Mouse (Mus musculus) embryonic facial prominence, embryonic 10.5 days (tissue): ENCODE measurements at regions not wholly inside any gene's neighbourhood (a gene's known extent, or its start where the extent isn't known, plus 50 kb on each side); places are given as distances from the start of the nearest gene placed in this dataset.
A peak's percentile ranks its signal among the peaks of the same experiment; 100 is the strongest.

Experiments used
- DNase-seq: peaks from one replicate; pipeline ENCODE4 v3.0.0-alpha.2; 2017; ENCODE audit warnings: low spot score
- H3K27ac ChIP-seq: fragments of 300-500 bp; sonication (generic); replicated peaks from 2 replicates; pipeline ENCODE4 v1.5.1; 2016; ENCODE audit warnings: mild to moderate bottlenecking
- H3K27me3 ChIP-seq: fragments of 300-500 bp; sonication (generic); replicated peaks from 2 replicates; pipeline ENCODE4 v1.6.1; 2016; ENCODE audit warnings: low read depth, mild to moderate bottlenecking; ENCODE audit not compliant: poor library complexity, severe bottlenecking
- H3K36me3 ChIP-seq: fragments of 300-500 bp; sonication (generic); replicated peaks from 2 replicates; pipeline ENCODE4 v1.6.1; 2016; ENCODE audit warnings: mild to moderate bottlenecking, moderate library complexity
- H3K4me1 ChIP-seq: fragments of 300-500 bp; sonication (generic); 2 replicates; pipeline ENCODE4 v1.6.1; 2016
- H3K4me3 ChIP-seq: fragments of 300-500 bp; sonication (generic); 2 replicates; pipeline ENCODE4 v1.5.1; 2016; ENCODE audit warnings: mild to moderate bottlenecking, moderate library complexity
- H3K9me3 ChIP-seq: fragments of 300-500 bp; sonication (generic); 2 replicates; pipeline ENCODE4 v1.6.1; 2016; ENCODE audit warnings: mild to moderate bottlenecking
- WGBS: fragments of 180-500 bp; shearing (Covaris S2); methylation state at CpG from one replicate; pipeline ENCODE4 v1.1.7; 2016; 5-methylcytosine and 5-hydroxymethylcytosine counted together

- Histone ChIP-seq H3K4me1 (no peaks in the 10 kb centered on the region), H3K36me3 (no peaks in the 10 kb centered on the region), H3K27me3 (no peaks in the 10 kb centered on the region), H3K4me3 (no peak overlapping the region), H3K27ac (no peak overlapping the region), H3K9me3 (no peaks in the 10 kb centered on the region)
- 82% methylated on average over 1 of the region's 1 CpGs for whole genome bisulfite sequencing
- DNase-seq, result no peak
These were observed 199.1 kb upstream of the Aldoart1 start for GRCm38 (mm10) chr4:73051511-73051910.

GRCm38 (mm10) chr4:73047804-73048203, 195.4 kb upstream of the Aldoart1 start:
- H3K4me1 ChIP-seq, result no peaks in the 10 kb centered on the region
- WGBS, result 58% methylated on average over 2 of the region's 2 CpGs
- H3K36me3 ChIP-seq, result no peaks in the 10 kb centered on the region
- no peaks in the 10 kb centered on the region for H3K27me3 ChIP-seq
- H3K9me3 ChIP-seq, result no peaks in the 10 kb centered on the region
- DNase-seq, result no peak
- no peak overlapping the region for H3K27ac ChIP-seq
- H3K4me3 ChIP-seq, result no peak overlapping the region

- Histone ChIP-seq H3K9me3 (no peaks in the 10 kb centered on the region), H3K4me3 (no peak overlapping the region), H3K4me1 (peaks cover 4% of the 10 kb centered on the region; the same call in 1 of the 2 replicates), H3K27me3 (no peaks in the 10 kb centered on the region), H3K27ac (no peak overlapping the region), H3K36me3 (no peaks in the 10 kb centered on the region)
- no peak for DNase-seq
- 31% methylated on average over 2 of the region's 2 CpGs for WGBS
These were observed 191.9 kb upstream of the Aldoart1 start for GRCm38 (mm10) chr4:73044356-73044755.

GRCm38 (mm10) chr4:73042672-73043071, 190.2 kb upstream of the Aldoart1 start:
- Histone ChIP-seq H3K27me3 (no peaks in the 10 kb centered on the region), H3K9me3 (no peaks in the 10 kb centered on the region), H3K4me1 (peaks cover 4% of the 10 kb centered on the region; the same call in 1 of the 2 replicates), H3K27ac (no peak overlapping the region), H3K4me3 (no peak overlapping the region), H3K36me3 (no peaks in the 10 kb centered on the region)
- no peak for DNase-seq
- WGBS, result 28% methylated on average over 2 of the region's 2 CpGs

- no peaks in the 10 kb centered on the region for H3K9me3 ChIP-seq
- H3K27ac ChIP-seq, result no peak overlapping the region
- no peaks in the 10 kb centered on the region for H3K27me3 ChIP-seq
- no peak for DNase-seq
- H3K4me3 ChIP-seq, result no peak overlapping the region
- WGBS, result 64% methylated on average over 2 of the region's 2 CpGs
- H3K4me1 ChIP-seq, result peaks cover 4% of the 10 kb centered on the region; the same call in 1 of the 2 replicates
- no peaks in the 10 kb centered on the region for H3K36me3 ChIP-seq
These were observed 189.1 kb upstream of the Aldoart1 start for GRCm38 (mm10) chr4:73041486-73041885.

- Histone ChIP-seq H3K4me3 (no peak overlapping the region), H3K9me3 (no peaks in the 10 kb centered on the region), H3K27me3 (no peaks in the 10 kb centered on the region), H3K4me1 (no peaks in the 10 kb centered on the region), H3K27ac (no peak overlapping the region), H3K36me3 (no peaks in the 10 kb centered on the region)
- DNase-seq, result no peak
- 83% methylated on average over 1 of the region's 1 CpGs for WGBS
These were observed 145.3 kb upstream of the Aldoart1 start for GRCm38 (mm10) chr4:72997686-72998085.

- no peak for DNase-seq
- Histone ChIP-seq H3K27ac (no peak overlapping the region), H3K9me3 (no peaks in the 10 kb centered on the region), H3K4me3 (no peak overlapping the region), H3K36me3 (no peaks in the 10 kb centered on the region), H3K27me3 (no peaks in the 10 kb centered on the region), H3K4me1 (no peaks in the 10 kb centered on the region)
- WGBS, result 87% methylated on average over 2 of the region's 2 CpGs
These were observed 143.7 kb upstream of the Aldoart1 start for GRCm38 (mm10) chr4:72996102-72996501.

- H3K4me3 ChIP-seq, result no peak overlapping the region
- DNase-seq, result peak; percentile 79
- H3K27me3 ChIP-seq, result no peaks in the 10 kb centered on the region
- H3K27ac ChIP-seq, result no peak overlapping the region
- 0 out of 2 replicates have a peak, but pooled peaks cover 3% of the 10 kb centered on the region for H3K4me1 ChIP-seq
- H3K36me3 ChIP-seq, result no peaks in the 10 kb centered on the region
- H3K9me3 ChIP-seq, result no peaks in the 10 kb centered on the region
- WGBS, result 32% methylated on average over 7 of the region's 7 CpGs
These were observed 94.0 kb upstream of the Aldoart1 start for GRCm38 (mm10) chr4:72946369-72946981.

GRCm38 (mm10) chr4:72923396-72923795, 71.0 kb upstream of the Aldoart1 start:
- H3K27me3 ChIP-seq, result no peaks in the 10 kb centered on the region
- H3K4me3 ChIP-seq, result no peak overlapping the region
- H3K9me3 ChIP-seq, result no peaks in the 10 kb centered on the region
- no peak overlapping the region for H3K27ac ChIP-seq
- 81% methylated on average over 3 of the region's 3 CpGs for WGBS
- H3K4me1 ChIP-seq, result no peaks in the 10 kb centered on the region
- H3K36me3 ChIP-seq, result no peaks in the 10 kb centered on the region
- no peak for DNase-seq

GRCm38 (mm10) chr4:72914991-72915390, 62.6 kb upstream of the Aldoart1 start:
- H3K4me1 ChIP-seq, result no peaks in the 10 kb centered on the region
- no peaks in the 10 kb centered on the region for H3K36me3 ChIP-seq
- WGBS, result 86% methylated on average over 3 of the region's 3 CpGs
- H3K9me3 ChIP-seq, result no peaks in the 10 kb centered on the region
- no peak for DNase-seq
- no peaks in the 10 kb centered on the region for H3K27me3 ChIP-seq
- no peak overlapping the region for H3K27ac ChIP-seq
- H3K4me3 ChIP-seq, result no peak overlapping the region
